Mouse (Mus musculus) cerebellum, adult 2 months (tissue): ENCODE measurements around the gene Mmel1.

ENCODE experiments used
- CTCF ChIP-seq: fragments of 200-500 bp; IDR thresholded peaks from 2 replicates; pipeline ENCODE4 v1.5.1; 2011; ENCODE audit warnings: low read depth, mild to moderate bottlenecking, control low read depth, low read length, moderate library complexity, borderline replicate concordance; ENCODE audit not compliant: insufficient read depth
- POLR2A ChIP-seq: fragments of 200-500 bp; IDR thresholded peaks from 2 replicates; pipeline ENCODE4 v1.6.1; 2011; ENCODE audit warnings: low read length, control low read depth, borderline replicate concordance; ENCODE audit not compliant: insufficient read depth

GRCm38 (mm10) chr4:154934800-154935199 is 65.4 kb downstream of the Mmel1 start:
- no peak for TF ChIP-seq CTCF
- no peak for TF ChIP-seq POLR2A
